Comparison of ENCODE assay signal across 8 mouse cellular contexts in genomic region chr3:36150537-36150933, GRCm38 (mm10). TPM values are rescaled to one million over a fixed set of nuclear protein-coding genes. Genes with fewer than 3 reads are reported as not detected.
DNase-seq lines count a peak whose midpoint lies in the region; ATAC-seq lines count a peak whose summit lies in the region.

No protein-coding gene starts in this region.

- no peak overlapping the region; the same call in 1 of the 2 replicates for H3K9ac ChIP-seq in lung, embryonic 16.5 days (ENCODE audit: low read length)
- H3K9ac ChIP-seq in forebrain, embryonic 13.5 days, result no peak overlapping the region
- no peak overlapping the region for H3K9ac ChIP-seq in limb, embryonic 11.5 days (ENCODE audit: low read length)
- H3K9ac ChIP-seq in neural tube, embryonic 15.5 days (replicated peaks), result no peak overlapping the region

- H3K4me1 ChIP-seq in lung, embryonic 16.5 days (replicated peaks; ENCODE audit: control insufficient read depth, insufficient read depth, low read length), result peaks cover 20% of the 10 kb centered on the region
- peaks cover 24% of the 10 kb centered on the region for H3K4me1 ChIP-seq in forebrain, embryonic 13.5 days
- H3K4me1 ChIP-seq in limb, embryonic 11.5 days (ENCODE audit: control insufficient read depth, insufficient read depth, low read length), result no peaks in the 10 kb centered on the region; the same call in 1 of the 2 replicates
- peaks cover 29% of the 10 kb centered on the region for H3K4me1 ChIP-seq in neural tube, embryonic 15.5 days

- WGBS in lung, embryonic 16.5 days, result 7% methylated on average over 1 of the region's 1 CpGs
- WGBS in forebrain, embryonic 13.5 days, result 10% methylated on average over 1 of the region's 1 CpGs
- WGBS in limb, embryonic 11.5 days, result 17% methylated on average over 1 of the region's 1 CpGs
- 4% methylated on average over 1 of the region's 1 CpGs for WGBS in neural tube, embryonic 15.5 days

- H3K4me2 ChIP-seq in lung, embryonic 16.5 days (ENCODE audit: low read depth, low read length), result peak overlapping the region; percentile 60; the same call in 1 of the 2 replicates
- H3K4me2 ChIP-seq in forebrain, embryonic 13.5 days, result peak overlapping the region; percentile 78
- H3K4me2 ChIP-seq in limb, embryonic 11.5 days (ENCODE audit: low read depth, severe bottlenecking), result peak overlapping the region; percentile 62
- H3K4me2 ChIP-seq in neural tube, embryonic 15.5 days, result peak overlapping the region; percentile 68

- no peaks in the 10 kb centered on the region for H3K36me3 ChIP-seq in lung, embryonic 16.5 days (ENCODE audit: control insufficient read depth, insufficient read depth, low read length)
- no peaks in the 10 kb centered on the region for H3K36me3 ChIP-seq in forebrain, embryonic 13.5 days (ENCODE audit: poor library complexity, severe bottlenecking)
- H3K36me3 ChIP-seq in limb, embryonic 11.5 days (ENCODE audit: control insufficient read depth, insufficient read depth, low read length), result no peaks in the 10 kb centered on the region
- H3K36me3 ChIP-seq in neural tube, embryonic 15.5 days, result no peaks in the 10 kb centered on the region

- no peak for ATAC-seq in lung, embryonic 16.5 days (ENCODE audit: low read depth)
- ATAC-seq in forebrain, embryonic 13.5 days, result no peak
- ATAC-seq in limb, embryonic 11.5 days (ENCODE audit: insufficient number of reproducible peaks, low FRiP score, low TSS enrichment, low read depth), result no peak
- ATAC-seq in neural tube, embryonic 15.5 days (ENCODE audit: low FRiP score), result no peak

- peak overlapping the region; percentile 78 for H3K4me3 ChIP-seq in lung, embryonic 16.5 days (ENCODE audit: low read length)
- H3K4me3 ChIP-seq in forebrain, embryonic 13.5 days, result peak overlapping the region; percentile 71
- H3K4me3 ChIP-seq in limb, embryonic 11.5 days (ENCODE audit: low read depth, low read length), result peak overlapping the region; percentile 59
- peak overlapping the region; percentile 90 for H3K4me3 ChIP-seq in neural tube, embryonic 15.5 days (replicated peaks)

- no peaks in the 10 kb centered on the region for H3K9me3 ChIP-seq in lung, embryonic 16.5 days (ENCODE audit: control insufficient read depth, low read length)
- no peaks in the 10 kb centered on the region for H3K9me3 ChIP-seq in forebrain, embryonic 13.5 days (replicated peaks)
- H3K9me3 ChIP-seq in limb, embryonic 11.5 days (ENCODE audit: control insufficient read depth, low read length), result no peaks in the 10 kb centered on the region
- no peaks in the 10 kb centered on the region for H3K9me3 ChIP-seq in neural tube, embryonic 15.5 days (replicated peaks)

- no peaks in the 10 kb centered on the region for H3K27me3 ChIP-seq in lung, embryonic 16.5 days (ENCODE audit: control insufficient read depth, insufficient read depth, low read depth, low read length)
- H3K27me3 ChIP-seq in forebrain, embryonic 13.5 days, result no peaks in the 10 kb centered on the region
- H3K27me3 ChIP-seq in limb, embryonic 11.5 days (ENCODE audit: control insufficient read depth, insufficient read depth, low read length), result no peaks in the 10 kb centered on the region
- no peaks in the 10 kb centered on the region for H3K27me3 ChIP-seq in neural tube, embryonic 15.5 days (replicated peaks)

- no peak overlapping the region for H3K27ac ChIP-seq in lung, embryonic 16.5 days (ENCODE audit: low read length)
- no peak overlapping the region for H3K27ac ChIP-seq in forebrain, embryonic 13.5 days
- H3K27ac ChIP-seq in limb, embryonic 11.5 days (replicated peaks; ENCODE audit: low read depth, low read length), result no peak overlapping the region
- peak overlapping the region; percentile 93; the same call in 1 of the 2 replicates for H3K27ac ChIP-seq in neural tube, embryonic 15.5 days (replicated peaks)

- DNase-seq in lung, postnatal 14 days, result no peak
- no peak for DNase-seq in limb, embryonic 11.5 days (ENCODE audit: low spot score)
- DNase-seq in frontal cortex, adult 2 months (ENCODE audit: extremely low spot score in 1 of 2, low spot score in 1 of 2), result no peak
- no peak for DNase-seq in Muller cell, postnatal 12 days (ENCODE audit: inconsistent ontology term)
- no peak for DNase-seq in cerebellum, adult 11 months

RNA-seq across cellular contexts. Expression of gene D3Ertd254e, which starts 0.3 kb away (rescaled TPM):
- polyA plus RNA-seq in lung, embryonic 16.5 days (2015; fragmentation: Nextera tagmentation; extraction: Ambion mirVana), result 7.6 and 7.7 TPM in 2 replicates
- polyA plus RNA-seq in forebrain, embryonic 13.5 days (2015; fragmentation: Nextera tagmentation; extraction: Ambion mirVana), result 10.6 and 12.3 TPM in 2 replicates
- 9.8 and 11.0 TPM in 2 replicates for polyA plus RNA-seq in limb, embryonic 11.5 days (2014; fragmentation: Nextera tagmentation; extraction: Ambion mirVana)
- 14.8 and 18.1 TPM in 2 replicates for polyA plus RNA-seq in neural tube, embryonic 15.5 days (2015; fragmentation: Nextera tagmentation; extraction: Ambion mirVana)
- 5.3 and 6.2 TPM in 2 replicates for polyA plus RNA-seq in frontal cortex, adult 2 months (2012; rRNA removed)
